Mouse (Mus musculus) heart, adult 11 months (tissue): ENCODE measurements around the gene Olfr845.

Source experiments
- DNase-seq: peaks from one replicate; pipeline ENCODE4 v3.0.0; 2022

Olfr845 gene

DNA sequence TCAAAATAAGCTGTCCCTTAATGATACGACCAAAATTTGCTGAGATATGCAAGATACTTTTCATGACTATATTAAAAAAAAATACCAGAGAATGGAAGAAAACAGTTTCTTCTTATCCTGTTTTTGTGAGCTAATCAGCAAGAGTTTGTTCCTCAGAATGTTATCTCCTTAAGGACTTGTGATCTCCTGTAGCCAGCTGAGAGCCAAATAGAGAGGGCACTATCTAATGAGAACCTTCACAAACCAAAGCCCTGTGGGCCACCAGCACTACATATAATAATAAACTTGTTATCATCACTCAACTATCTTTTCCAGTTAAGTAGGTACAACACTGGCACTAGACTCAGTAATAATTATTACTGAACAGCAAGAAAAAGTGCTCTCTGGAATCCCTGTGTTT lies at the start of gene Olfr845:
Gene Olfr845, plus strand, starts transcription at position 301 of the 400 bp plus-strand sequence.
- DNase-seq, result no peak

DNA sequence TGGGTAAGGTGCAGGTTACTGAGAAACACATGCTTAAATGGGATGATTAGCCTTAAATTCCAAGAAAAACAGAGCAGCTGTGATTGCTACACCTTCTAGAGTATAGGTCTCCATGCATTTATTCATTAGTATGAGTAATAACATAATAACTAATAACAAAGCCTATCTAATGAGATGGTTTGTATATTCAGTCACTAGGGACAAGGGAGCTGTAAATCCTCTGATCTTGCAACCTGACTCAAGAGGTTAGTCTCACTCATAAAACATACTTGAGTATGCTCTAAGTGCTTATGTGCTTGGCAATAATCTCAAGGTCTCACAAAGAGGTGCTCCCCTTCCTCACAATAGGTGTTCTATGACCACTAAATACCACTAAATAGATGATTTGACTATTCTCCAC lies 20.2 kb upstream of the Olfr845 start, which contains the start of gene Olfr844:
Gene Olfr844, plus strand, starts transcription at position 301 of the 400 bp plus-strand sequence.
- no peak for DNase-seq

DNA sequence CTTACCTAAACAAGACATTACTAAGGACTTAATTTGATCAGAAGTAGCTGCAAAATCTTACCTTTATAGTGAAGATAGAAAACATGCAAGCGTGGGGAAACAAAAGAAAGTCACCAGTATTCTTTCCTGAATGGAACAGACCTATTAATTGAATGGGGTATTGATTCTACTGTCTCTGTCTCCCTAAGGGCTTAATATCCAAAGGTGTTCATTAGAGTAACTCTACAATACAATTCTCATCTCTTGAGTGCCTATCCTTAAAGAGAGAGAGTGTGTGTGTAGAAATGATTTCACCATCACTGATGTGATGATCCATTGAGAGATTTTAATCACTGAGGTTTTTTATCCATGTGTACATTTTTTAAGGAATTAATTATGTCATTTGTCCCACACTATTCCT lies 27.6 kb downstream of the Olfr845 start, which contains the start of gene Olfr846:
Gene Olfr846, minus strand, starts transcription at position 101 of the 400 bp plus-strand sequence.
- DNase-seq, result no peak

DNA sequence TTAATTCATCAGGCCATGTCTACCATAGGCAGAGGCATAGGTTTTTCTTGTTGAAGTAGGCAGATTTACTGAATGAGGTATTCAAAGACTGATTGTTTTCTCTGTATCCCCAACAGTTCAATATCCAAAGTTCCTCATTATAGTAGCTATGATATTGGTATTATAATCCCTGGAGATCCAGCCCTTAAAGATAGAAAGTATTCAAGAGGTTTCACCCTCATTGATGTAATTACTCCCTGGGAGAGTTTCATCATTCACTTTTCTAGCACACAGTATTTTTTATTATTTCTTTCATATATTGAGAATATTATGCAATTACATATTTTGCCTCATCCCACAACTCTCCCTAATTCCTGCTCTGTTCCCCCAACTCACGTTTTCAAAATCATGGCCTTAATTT lies 42.3 kb downstream of the Olfr845 start, which contains the start of gene Olfr847:
Gene Olfr847, minus strand, starts transcription at position 101 of the 400 bp plus-strand sequence.
- DNase-seq, result no peak
